Mouse (Mus musculus) cerebellum, postnatal 14 days (tissue): Measurements from ENCODE around the gene Edil3.
A peak's percentile ranks its signal among the peaks of the same experiment; 100 is the strongest.

ENCODE experiments used
- DNase-seq, 2 experiments: peaks; one replicate each; pipeline ENCODE4 v3.0.0; 2021; ENCODE audit warnings: mixed read lengths in 2 of 2

Edil3 gene

DNA sequence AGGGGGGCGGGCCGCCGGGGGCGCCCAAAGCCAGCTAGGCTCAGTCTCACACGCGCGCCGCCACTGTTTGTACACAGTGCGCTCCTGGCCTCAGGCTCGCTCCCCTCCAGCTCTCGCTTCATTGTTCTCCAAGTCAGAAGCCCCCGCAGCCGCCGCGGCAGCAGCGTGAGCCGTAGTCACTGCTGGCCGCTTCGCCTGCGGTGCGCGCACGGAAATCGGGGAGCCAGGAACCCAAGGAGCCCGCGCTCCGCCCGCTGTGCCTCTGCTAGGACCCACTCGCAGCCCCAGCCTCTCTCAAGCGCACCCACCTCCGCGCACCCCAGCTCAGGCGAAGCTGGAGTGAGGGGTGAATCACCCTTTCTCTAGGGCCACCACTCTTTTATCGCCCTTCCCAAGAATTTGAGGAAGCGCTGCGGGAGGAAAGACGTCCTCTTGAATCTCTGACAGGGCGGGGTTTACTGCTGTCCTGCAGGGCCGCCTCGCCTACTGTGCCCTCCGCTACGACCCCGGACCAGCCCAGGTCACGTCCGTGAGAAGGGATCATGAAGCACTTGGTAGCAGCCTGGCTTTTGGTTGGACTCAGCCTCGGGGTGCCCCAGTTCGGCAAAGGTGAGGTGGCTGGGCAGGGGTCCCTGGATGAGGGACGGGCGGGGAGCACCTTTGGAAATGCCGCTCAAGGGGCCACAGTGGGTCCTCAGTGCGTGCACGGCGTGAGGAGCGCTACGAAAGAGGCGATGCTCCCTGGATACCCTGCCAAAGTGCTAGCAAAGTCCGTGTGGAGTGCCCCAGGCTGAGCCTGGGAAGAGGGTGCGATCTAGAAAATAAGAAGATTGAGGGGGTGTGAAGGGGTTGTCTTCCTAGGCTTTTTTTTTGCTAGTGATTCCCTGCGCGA lies at the start of gene Edil3:
Gene Edil3, plus strand, starts transcription at position 33 of the 892 bp plus-strand sequence.
- DNase-seq, result peak; percentile 53 to 63

DNA sequence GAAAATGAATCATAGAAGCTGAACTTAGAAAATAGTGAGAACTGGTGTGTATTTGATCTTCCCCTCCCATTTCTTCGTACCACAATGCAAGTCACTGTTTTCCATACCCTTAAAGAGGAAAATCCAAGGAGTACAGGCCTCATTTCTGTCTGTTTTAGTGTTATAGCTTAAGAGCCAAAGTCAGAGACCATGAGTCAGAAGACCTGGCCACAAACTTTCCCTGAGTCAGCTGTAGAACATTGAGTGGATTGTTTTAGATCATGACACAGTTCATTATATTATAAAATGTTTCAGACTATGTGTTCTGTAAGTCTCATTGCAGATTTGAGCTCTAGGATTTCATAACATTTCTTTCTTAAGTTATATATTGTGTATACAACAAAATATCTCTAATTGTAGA lies 22.1 kb upstream of the Edil3 start:
- no peak for DNase-seq

- DNase-seq, result no peak
These were observed 20.3 kb upstream of the Edil3 start for GRCm38 (mm10) chr13:88801006-88801405.

DNA sequence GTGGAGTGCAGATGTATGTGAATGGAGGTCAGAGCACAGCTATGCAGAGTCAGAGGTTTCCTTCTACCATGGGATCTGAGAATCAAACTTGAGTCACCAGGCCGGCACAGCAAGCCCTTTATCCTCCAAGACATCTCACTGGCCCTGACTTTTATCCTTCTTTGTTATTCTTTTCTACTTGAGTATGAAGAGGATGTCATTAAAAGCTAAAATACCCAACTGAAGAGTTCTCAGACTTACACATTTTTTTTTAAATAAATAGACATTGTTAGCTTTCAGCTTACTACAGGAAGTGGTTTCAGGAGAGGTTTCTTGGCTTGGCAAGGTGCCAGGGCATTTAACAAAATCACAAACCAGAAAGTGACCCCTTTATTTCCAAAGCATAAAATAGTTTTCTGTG lies 15.4 kb upstream of the Edil3 start:
- DNase-seq, result peak in 1 of 2 experiments; percentile 2

- DNase-seq, result no peak
These were observed 15.0 kb upstream of the Edil3 start for GRCm38 (mm10) chr13:88806269-88806668.

DNA sequence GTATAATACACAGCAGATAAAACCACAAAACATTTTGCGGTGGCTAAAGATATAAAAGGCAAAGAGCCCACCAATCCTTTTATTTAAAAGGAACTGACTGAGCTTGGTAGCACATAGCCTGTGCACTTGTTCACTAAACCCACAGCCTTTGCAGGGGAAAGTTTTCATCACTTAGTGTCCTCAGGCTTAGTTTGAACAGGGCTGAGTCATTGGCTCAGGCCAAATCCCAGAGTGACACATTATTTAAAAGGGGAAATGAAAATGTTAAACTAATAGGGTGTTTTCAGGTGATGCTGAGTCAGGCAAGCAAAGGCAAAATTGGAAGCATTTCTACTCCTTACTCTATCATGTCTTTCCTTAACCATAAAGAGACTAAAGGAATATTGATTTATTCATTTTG lies 11.2 kb upstream of the Edil3 start:
- no peak for DNase-seq

- peak in 1 of 2 experiments; percentile 5 for DNase-seq
These were observed 475 bp upstream of the Edil3 start for GRCm38 (mm10) chr13:88820686-88821308.

GRCm38 (mm10) chr13:88822332-88822895 lies 1.1 kb downstream of the Edil3 start:
- DNase-seq, result peak in 1 of 2 experiments; percentile 17

DNA sequence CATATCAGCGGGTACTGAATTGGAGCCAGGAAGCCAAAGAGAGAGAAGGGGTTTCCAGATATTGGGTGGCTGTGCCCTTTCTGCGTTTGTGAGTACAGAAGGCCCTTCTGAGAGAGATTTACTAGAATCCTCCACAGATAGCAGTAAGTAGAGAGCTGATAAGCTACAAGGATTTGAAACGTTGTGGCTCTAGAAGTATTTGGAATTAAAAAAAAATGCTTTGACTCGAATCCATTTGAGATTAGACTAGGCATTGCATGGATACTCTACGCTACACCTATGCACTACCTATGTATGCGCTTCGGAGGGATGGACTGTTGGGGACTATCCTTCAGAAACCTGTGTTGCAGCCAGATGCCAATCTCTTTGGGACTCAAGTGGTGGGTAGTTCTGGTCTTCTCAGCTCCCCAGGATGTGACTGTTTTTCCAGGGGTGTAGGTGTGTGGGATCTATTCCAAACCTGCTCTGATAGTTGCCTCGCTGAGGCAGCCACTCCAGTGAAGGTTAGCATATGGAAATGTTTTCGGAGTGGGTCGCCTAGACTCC lies 1.8 kb downstream of the Edil3 start:
- peak; percentile 13 to 27 for DNase-seq

GRCm38 (mm10) chr13:88823522-88824419 lies 2.5 kb downstream of the Edil3 start:
- DNase-seq, result peak; percentile 68 to 71

GRCm38 (mm10) chr13:88824441-88824840 lies 3.2 kb downstream of the Edil3 start:
- peak in 1 of 2 experiments; percentile 21 for DNase-seq

- no peak for DNase-seq
These were observed 7.1 kb downstream of the Edil3 start for GRCm38 (mm10) chr13:88828362-88828761.

DNA sequence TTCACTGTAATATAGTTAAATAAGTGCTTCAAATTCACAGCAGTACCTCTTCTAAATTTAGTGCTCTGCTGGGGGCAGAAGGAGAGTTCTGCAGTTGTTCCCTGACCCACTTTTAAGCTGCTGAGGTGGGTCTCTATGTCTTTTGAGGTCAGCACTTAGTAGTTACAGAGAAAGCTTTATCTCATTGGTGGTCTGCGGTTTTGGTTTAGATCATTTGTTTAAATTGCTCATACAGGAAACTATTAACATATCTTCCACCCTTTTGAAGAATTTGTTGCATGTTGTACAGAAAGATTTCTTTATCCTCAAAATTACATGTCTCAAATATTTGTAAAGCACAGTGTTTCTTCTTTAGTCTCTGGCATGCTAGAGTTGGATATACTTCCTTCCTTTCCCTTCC lies 12.5 kb downstream of the Edil3 start:
- DNase-seq, result no peak

DNA sequence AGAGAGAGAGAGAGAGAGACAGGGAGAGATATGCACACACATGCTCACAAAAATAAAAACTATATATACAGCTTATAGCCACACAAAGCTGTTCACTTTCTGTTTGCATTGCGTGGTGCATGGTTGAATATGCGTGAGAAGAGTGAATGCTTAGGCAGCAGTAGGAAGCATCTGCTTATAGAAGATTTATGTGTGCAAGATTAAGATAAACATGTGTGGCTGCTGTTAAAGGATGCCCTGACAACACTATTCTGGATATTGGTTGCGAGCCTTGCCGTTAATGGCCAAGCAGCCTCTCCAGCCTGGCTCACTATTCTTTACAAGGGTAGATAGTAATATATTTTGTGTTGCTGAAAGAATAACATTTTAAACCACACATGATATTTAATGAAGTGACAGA lies 28.5 kb downstream of the Edil3 start:
- no peak for DNase-seq

GRCm38 (mm10) chr13:88879960-88880359 lies 58.7 kb downstream of the Edil3 start:
- no peak for DNase-seq

DNA sequence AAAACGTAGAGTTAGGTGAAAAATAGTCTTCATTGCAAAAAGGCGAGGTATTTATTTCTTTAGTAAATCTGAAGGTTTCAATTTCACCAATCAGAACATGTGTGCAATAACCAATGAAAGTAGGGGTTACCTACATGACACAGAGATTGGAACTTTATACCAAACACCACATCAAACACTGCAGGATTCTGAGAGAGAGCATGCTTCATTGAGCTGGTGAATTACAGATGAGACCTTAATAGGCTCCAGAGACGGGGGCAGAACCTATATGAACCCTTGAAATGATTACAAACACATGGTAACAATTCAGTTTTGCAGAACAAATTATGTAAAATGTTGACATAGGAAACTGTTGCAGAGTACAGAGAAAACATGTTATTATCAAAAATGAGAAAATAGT lies 69.5 kb downstream of the Edil3 start:
- no peak for DNase-seq

GRCm38 (mm10) chr13:88900046-88900445 lies 78.8 kb downstream of the Edil3 start:
- DNase-seq, result no peak

DNA sequence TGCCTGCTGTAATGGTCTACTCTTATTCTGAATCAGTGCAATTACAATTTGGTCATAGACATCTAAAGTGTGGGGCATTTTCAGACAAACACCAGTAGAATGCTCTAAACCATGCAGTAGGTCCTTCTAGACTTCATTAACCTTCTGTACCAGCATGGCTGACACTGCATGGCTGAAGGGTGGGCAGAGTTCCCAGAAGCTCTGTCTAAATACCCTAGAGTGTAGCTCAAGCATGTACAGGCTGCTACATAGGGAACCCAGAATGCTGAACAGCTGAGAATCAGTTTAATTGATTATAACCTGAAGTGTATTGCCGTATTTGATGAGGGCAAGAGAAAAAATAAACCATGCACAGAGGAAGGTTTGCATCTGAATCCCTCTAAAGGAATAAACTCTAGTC lies 86.1 kb downstream of the Edil3 start:
- peak; percentile 24 to 40 for DNase-seq

- DNase-seq, result no peak
These were observed 86.9 kb downstream of the Edil3 start for GRCm38 (mm10) chr13:88908187-88908586.

DNA sequence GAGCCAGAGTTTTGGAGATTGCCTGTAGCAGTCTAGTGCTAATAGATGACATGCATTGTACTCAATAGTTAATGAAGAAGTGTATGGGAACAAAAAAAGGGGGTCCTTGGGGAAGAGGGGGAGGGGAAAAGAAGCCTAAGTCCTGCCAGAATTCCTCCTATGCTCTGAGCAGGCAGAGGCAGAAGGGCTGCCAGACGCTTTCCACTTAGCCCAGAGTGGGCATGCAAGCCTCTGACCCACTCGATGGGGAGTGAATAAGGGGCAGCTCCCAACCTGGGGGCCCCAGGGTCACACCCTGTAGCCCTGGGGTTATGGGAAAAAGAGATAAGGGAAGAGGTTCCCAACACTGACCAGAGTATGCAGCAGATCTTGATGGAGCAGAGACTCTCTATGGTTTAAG lies 95.2 kb downstream of the Edil3 start:
- DNase-seq, result no peak

DNA sequence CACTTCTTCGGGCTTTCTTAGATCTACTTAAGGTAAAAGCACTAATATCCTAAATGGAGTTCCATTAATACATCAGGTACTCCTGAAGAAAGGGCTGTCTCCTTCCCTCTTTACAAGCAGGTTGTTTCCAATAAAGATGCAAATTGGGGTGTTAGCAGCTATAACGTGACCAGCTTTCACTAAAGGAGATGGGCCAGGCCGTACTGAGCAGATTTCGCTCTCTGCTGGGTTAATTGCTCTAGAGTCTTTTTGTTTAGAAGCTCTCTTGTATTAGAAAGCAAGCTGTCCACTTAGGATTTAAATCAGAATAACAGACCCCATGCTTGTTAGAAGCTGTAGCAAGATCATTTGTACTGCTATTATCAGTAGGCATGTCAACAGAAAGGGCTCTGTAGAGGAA lies 108.4 kb downstream of the Edil3 start:
- no peak for DNase-seq

DNA sequence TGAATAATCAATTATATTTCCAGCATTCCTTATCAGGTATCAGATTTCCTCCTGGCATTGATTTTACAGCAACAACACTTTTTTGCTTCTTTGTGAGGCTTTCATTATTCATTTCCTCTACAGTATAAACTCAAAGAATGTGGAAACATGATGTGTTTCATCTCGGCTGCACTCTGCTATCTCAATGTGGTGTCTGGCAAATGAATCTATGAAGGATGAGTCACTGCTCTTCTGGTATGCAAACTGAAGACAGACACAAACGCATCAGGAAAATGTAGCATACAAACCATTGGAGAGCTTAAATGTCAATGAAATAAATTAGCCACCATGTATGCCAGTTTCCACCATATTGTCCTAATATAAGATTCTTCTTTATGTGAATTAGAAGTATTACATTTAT lies 117.3 kb downstream of the Edil3 start:
- DNase-seq, result no peak
